ENCODE assay signal across 27 mouse cellular contexts in the genomic region with DNA sequence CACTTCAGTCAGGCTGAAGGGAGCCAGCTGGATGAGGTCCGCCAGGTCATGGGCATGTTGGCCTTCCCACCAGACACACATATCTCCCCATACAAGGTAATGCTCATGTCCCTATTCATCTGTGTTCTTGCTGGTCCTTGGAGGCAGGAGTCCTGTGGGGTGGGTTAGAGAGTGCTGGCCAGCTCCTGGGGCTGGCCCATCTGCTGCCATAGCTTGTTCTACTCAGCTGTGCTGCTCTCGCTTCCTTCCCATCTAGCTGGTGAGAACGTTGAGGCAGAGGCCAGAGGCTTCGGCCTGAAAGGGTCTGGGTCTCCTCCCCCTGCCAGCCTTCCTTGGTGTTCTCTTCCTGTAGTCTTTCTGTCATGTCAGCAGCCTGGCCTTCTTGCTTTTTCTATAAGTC.
"Had no signal": no experiment of that assay in that cellular context is flagged by ENCODE, and none has a peak within 500 bp of the region (broad histone marks: within the 10 kb centered on the region; RNA-seq: fewer than 3 reads in every experiment).

No protein-coding gene starts in this region.

- H3K4me2 ChIP-seq: heart, embryonic 11.5 days; heart, embryonic 13.5 days; heart, embryonic 15.5 days; hindbrain, embryonic 13.5 days; hindbrain, embryonic 15.5 days; kidney, embryonic 15.5 days; limb, embryonic 12.5 days; liver, embryonic 11.5 days; liver, embryonic 13.5 days; liver, embryonic 15.5 days had no signal

- H3K9ac ChIP-seq: heart, embryonic 13.5 days; heart, embryonic 15.5 days; hindbrain, embryonic 13.5 days; hindbrain, embryonic 15.5 days; kidney, embryonic 15.5 days; limb, embryonic 12.5 days; liver, embryonic 13.5 days; liver, embryonic 15.5 days had no signal

- ATAC-seq: hindbrain, postnatal 0 days; intestine, embryonic 16.5 days had no signal

- H3K4me3 ChIP-seq: heart, adult 2 months; heart, embryonic 13.5 days; heart, embryonic 15.5 days; hindbrain, embryonic 13.5 days; hindbrain, embryonic 15.5 days; kidney, embryonic 15.5 days; left cerebral cortex, adult 2 months; limb, embryonic 10.5 days; limb, embryonic 12.5 days; liver, embryonic 13.5 days; liver, embryonic 15.5 days had no signal

- H3K27me3 ChIP-seq: heart, embryonic 13.5 days; heart, embryonic 15.5 days; hindbrain, embryonic 13.5 days; hindbrain, embryonic 15.5 days; kidney, embryonic 15.5 days; limb, embryonic 12.5 days; liver, embryonic 13.5 days; liver, embryonic 15.5 days had no signal

- H3K4me1 ChIP-seq: heart, embryonic 13.5 days; heart, embryonic 15.5 days; hindbrain, embryonic 13.5 days; hindbrain, embryonic 15.5 days; kidney, embryonic 15.5 days; limb, embryonic 10.5 days; limb, embryonic 12.5 days had no signal

- H3K9me3 ChIP-seq: heart, embryonic 13.5 days; heart, embryonic 15.5 days; hindbrain, embryonic 13.5 days; hindbrain, embryonic 15.5 days; kidney, embryonic 15.5 days; limb, embryonic 10.5 days; limb, embryonic 12.5 days; liver, embryonic 13.5 days; liver, embryonic 15.5 days had no signal

- DNase-seq: gastrocnemius, postnatal 14 days; gastrocnemius, postnatal 36 days; heart, adult 11 months; heart, adult 2 months; heart, postnatal 14 days; heart, postnatal 36 days; kidney, adult 11 months; kidney, adult 2 months; kidney, adult 9 months; kidney, postnatal 14 days; kidney, postnatal 36 days; liver; liver, embryonic 13.5 days had no signal

- H3K27ac ChIP-seq: heart, adult 2 months; heart, embryonic 13.5 days; heart, embryonic 15.5 days; hindbrain, embryonic 13.5 days; hindbrain, embryonic 15.5 days; hindbrain, postnatal 0 days; kidney, embryonic 15.5 days; kidney, postnatal 0 days; left cerebral cortex, adult 2 months; limb, embryonic 10.5 days; limb, embryonic 12.5 days; liver, embryonic 13.5 days; liver, embryonic 15.5 days had no signal
